Mouse (Mus musculus) stomach, postnatal 0 days (tissue): ENCODE results near the gene Clp1.

Experiments
- CTCF ChIP-seq: IDR thresholded peaks from 2 replicates; pipeline ENCODE4 v1.5.1; 2016; ENCODE audit warnings: antibody characterized with exemption, low read depth, mild to moderate bottlenecking, moderate library complexity
- EP300 ChIP-seq: optimal IDR thresholded peaks from 2 replicates; pipeline ENCODE3; 2016; ENCODE audit warnings: antibody characterized with exemption

- TF ChIP-seq EP300 (no peak), CTCF (no peak)
Observed at GRCm38 (mm10) chr2:84756245-84756644, 29.1 kb upstream of the Clp1 start.
